Mouse (Mus musculus): ENCODE data around the gene Olfr1215. TPM values are rescaled to one million over a fixed set of nuclear protein-coding genes. Genes with fewer than 3 reads are reported as not detected.
"Not testable (repeated sequence)": the region's sequence is repeated elsewhere in the genome, so short reads cannot be mapped to it uniquely, and the experiment has no call there.

The Olfr1215 gene
- total RNA-seq (2021) = not detected
- long read RNA-seq, experiment 1 = 0 reads
- long read RNA-seq, experiment 2 = 0 reads

DNA sequence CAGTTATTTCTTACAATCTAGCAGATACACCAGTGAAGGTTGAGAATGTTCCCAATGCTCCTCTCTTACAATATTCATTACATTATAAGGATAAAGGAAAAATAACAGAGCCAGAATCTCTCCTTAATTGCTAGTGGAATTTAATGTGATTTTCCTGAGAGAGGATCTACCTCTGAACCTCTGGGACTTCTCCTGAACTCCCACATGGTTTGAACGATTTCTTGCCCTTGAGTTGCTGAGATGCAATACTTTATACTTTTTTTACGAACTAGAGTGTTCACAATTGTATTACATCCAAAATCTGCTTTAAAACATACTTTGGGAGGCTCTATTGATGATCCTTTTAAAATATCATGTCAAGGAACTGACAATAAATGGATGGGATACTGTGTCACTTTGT, at the start of gene Olfr1215:
Gene Olfr1215, minus strand, starts transcription at position 101 of the 400 bp plus-strand sequence.
- no peak for DNase-seq (ENCODE audit: low spot score)

DNA sequence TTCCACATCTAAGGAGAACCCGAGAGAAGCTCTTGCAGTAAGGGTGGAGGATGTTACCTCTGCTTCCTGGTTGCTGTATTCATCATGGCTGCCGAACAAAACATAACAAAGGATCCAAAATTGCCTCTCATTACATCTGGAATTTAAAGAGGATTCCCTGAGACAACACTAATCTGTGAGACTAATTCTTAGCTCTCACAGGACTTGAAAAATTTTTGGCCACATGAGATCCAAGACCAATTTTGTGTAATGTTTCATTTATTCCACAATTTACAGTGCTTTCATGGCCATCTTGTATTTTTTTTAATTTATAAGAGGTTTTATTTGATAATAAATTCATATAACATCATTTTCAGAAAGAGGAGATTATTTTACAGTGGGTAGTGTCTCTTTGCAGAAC, 25.2 kb upstream of the Olfr1215 start, which contains the start of gene Olfr1217:
Gene Olfr1217, minus strand, starts transcription at position 101 of the 400 bp plus-strand sequence.
- no peak for DNase-seq (ENCODE audit: low spot score)

DNA sequence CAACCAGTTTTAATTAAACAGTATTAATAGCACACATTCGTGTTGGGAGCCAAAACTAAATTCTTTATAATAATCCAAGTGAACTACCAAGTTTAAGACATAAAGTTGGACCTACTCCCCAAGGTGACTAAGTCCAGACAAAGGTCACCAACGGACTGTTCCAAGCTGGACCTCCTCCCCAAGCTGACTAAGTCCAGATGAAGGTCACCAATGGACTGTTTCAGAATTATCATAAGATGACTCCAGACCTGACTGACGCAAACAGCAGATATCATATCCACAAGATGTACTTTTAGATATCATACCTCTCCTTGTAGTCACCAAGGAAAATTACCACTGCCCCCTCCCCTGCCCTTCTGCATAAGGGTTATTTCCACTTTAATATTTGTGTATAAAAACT, 14.7 kb upstream of the Olfr1215 start:
- DNase-seq (ENCODE audit: low spot score) = not testable (repeated sequence)

DNA sequence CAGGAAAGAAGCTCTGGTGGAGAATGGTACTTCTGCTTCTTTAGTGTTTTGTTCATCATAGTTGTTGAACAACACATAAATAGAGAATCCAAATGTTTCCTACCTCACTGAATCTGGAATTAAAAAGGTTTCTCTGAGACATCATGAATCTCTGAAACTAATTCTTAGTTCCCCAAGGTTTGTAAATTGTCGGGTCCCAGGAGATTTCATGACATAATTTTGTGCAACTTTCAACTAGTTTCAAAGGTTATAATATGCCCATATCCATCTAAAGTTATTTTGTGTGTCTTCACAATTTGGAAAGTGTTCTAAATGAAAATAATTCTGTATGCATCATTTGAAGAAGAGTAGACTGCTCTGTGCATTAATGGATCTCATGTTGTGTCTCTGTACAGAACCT, 11.5 kb upstream of the Olfr1215 start, which contains the start of gene Olfr1216:
Gene Olfr1216, minus strand, starts transcription at position 101 of the 400 bp plus-strand sequence.
- DNase-seq (ENCODE audit: low spot score) = no peak

DNA sequence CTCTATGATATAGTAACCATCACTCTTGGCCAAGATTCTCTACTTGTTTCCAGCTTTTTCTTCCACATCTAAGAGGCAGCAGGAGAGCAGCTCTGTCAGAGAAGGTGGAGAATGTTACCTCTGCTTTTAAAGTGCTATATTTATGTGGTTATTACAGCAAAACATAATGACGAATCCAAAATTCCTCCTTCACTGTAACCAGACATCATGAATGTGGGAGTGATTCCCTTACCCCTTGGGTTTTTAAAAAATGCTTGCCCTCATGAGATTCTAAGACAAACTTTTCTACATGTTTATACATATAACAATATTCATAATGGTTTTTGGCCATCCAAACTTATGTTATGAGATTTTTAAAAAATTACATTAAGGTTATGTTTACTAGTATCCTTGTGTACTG, 14.2 kb downstream of the Olfr1215 start, which contains the start of gene Olfr1214:
Gene Olfr1214, minus strand, starts transcription at position 101 of the 400 bp plus-strand sequence.
- DNase-seq (ENCODE audit: low spot score) = no peak

DNA sequence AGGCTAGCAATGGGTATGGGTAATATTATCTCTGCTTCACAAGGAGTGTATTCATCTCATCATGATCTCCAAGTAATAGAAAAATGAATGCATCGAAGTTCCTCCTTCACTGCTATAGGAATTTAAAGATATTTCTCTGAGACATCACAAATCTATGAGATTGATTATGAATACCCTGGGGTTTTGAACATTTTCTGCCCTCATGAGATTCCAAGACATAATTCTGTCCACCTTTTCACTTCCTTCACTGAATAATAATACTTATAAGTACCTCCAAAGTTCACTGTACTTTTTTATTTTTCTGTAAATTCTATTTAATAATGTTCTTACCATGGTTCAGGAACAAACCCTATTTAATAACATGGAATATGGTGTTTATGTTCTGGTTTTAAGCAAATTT, 26.6 kb downstream of the Olfr1215 start, which contains the start of gene Gm13762:
Gene Gm13762, minus strand, starts transcription at position 101 of the 400 bp plus-strand sequence.
- no peak for DNase-seq (ENCODE audit: low spot score)

DNA sequence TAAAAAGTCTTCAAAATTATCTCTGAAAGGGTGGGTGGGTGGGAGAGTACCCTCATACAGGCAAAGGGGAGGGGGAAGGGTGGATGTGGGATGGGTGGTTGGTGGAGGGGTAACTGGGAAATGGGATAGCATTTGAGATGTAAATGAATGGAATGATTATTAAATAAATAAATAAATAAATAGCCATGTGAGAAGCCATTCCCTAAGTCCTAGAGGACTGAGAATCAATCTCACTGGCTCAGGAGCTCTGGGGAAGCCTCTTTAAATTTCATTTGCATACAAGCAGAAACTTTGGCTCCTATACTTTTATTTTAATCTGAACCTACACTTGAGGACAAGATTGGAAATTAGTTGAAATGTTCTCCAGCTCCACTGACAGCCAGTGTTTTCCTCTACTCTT, 53.1 kb downstream of the Olfr1215 start, which contains the start of gene Olfr1212:
Gene Olfr1212, plus strand, starts transcription at position 301 of the 400 bp plus-strand sequence.
- no peak for DNase-seq (ENCODE audit: low spot score)

Other genes starting within 250 kb of the Olfr1215 start
- not detected for gene Olfr1199, start 246.5 kb downstream of the Olfr1215 start, total RNA-seq (2021)
- gene Olfr1200, start 236.5 kb downstream of the Olfr1215 start, total RNA-seq (2021) = not detected
- gene Olfr1201, start 213.9 kb downstream of the Olfr1215 start, total RNA-seq (2021) = not detected
- not detected for gene Olfr1202, start 192.5 kb downstream of the Olfr1215 start, total RNA-seq (2021)
- gene Olfr1205, start 177.2 kb downstream of the Olfr1215 start, total RNA-seq (2021) = not detected
- gene Olfr1204, start 157.7 kb downstream of the Olfr1215 start, total RNA-seq (2021) = not detected
- not detected for gene Olfr1206, start 143.7 kb downstream of the Olfr1215 start, total RNA-seq (2021)
- not detected for gene Olfr1208, start 104.7 kb downstream of the Olfr1215 start, total RNA-seq (2021)
- gene Olfr1209, start 91.8 kb downstream of the Olfr1215 start, total RNA-seq (2021) = not detected
- gene Olfr1211, start 68.9 kb downstream of the Olfr1215 start, total RNA-seq (2021) = not detected
- gene Olfr1212, start 53.0 kb downstream of the Olfr1215 start, total RNA-seq (2021) = not detected
- gene Gm13762, start 26.7 kb downstream of the Olfr1215 start, total RNA-seq (2021) = not detected
- gene Olfr1214, start 14.3 kb downstream of the Olfr1215 start, total RNA-seq (2021) = not detected
- not detected for gene Olfr1216, start 11.4 kb upstream of the Olfr1215 start, total RNA-seq (2021)
- gene Olfr1217, start 25.1 kb upstream of the Olfr1215 start, total RNA-seq (2021) = not detected
- gene Olfr1218, start 54.2 kb upstream of the Olfr1215 start, total RNA-seq (2021) = not detected
- not detected for gene Olfr1219, start 76.5 kb upstream of the Olfr1215 start, total RNA-seq (2021)
- gene Olfr1220, start 99.9 kb upstream of the Olfr1215 start, total RNA-seq (2021) = not detected
- not detected for gene Olfr1221, start 110.3 kb upstream of the Olfr1215 start, total RNA-seq (2021)
- gene Olfr1222, start 126.1 kb upstream of the Olfr1215 start, total RNA-seq (2021) = not detected
- gene Olfr1223, start 144.6 kb upstream of the Olfr1215 start, total RNA-seq (2021) = not detected
- not detected for gene Olfr1224-ps1, start 157.1 kb upstream of the Olfr1215 start, total RNA-seq (2021)
- not detected for gene Olfr1225, start 167.7 kb upstream of the Olfr1215 start, total RNA-seq (2021)
- gene Olfr1226, start 193.1 kb upstream of the Olfr1215 start, total RNA-seq (2021) = not detected
- not detected for gene Olfr1228, start 247.1 kb upstream of the Olfr1215 start, total RNA-seq (2021)